Mouse (Mus musculus) mesoderm, embryonic 11.5 days (tissue): ENCODE data around the gene Chrdl2.
"Not testable (repeated sequence)": the region's sequence is repeated elsewhere in the genome, so short reads cannot be mapped to it uniquely, and the experiment has no call there.

Experiments
- DNase-seq: peaks from one replicate; pipeline ENCODE4 v3.0.0-alpha.2; 2012; ENCODE audit warnings: low read depth, low spot score

Gene Chrdl2

GRCm38 (mm10) chr7:100034815-100035463 lies 29.0 kb downstream of the Chrdl2 start:
- no peak for DNase-seq

GRCm38 (mm10) chr7:100036050-100036449 lies 30.1 kb downstream of the Chrdl2 start:
- DNase-seq: no peak

GRCm38 (mm10) chr7:100036495-100036894 lies 30.5 kb downstream of the Chrdl2 start:
- DNase-seq: no peak

- DNase-seq: peak; percentile 43
Observed at GRCm38 (mm10) chr7:100042120-100042519, 36.1 kb downstream of the Chrdl2 start.

GRCm38 (mm10) chr7:100043096-100043495 lies 37.1 kb downstream of the Chrdl2 start:
- DNase-seq: no peak

- no peak for DNase-seq
Observed at GRCm38 (mm10) chr7:100043605-100044031, 37.6 kb downstream of the Chrdl2 start.

- no peak for DNase-seq
Observed at GRCm38 (mm10) chr7:100046486-100046885, 40.5 kb downstream of the Chrdl2 start.

GRCm38 (mm10) chr7:100051904-100052303 lies 45.9 kb downstream of the Chrdl2 start:
- no peak for DNase-seq

GRCm38 (mm10) chr7:100052991-100053390 lies 47.0 kb downstream of the Chrdl2 start:
- not testable (repeated sequence) for DNase-seq

- no peak for DNase-seq
Observed at GRCm38 (mm10) chr7:100073959-100074358, 68.0 kb downstream of the Chrdl2 start.

- DNase-seq: no peak
Observed at GRCm38 (mm10) chr7:100076296-100076695, 70.3 kb downstream of the Chrdl2 start.

GRCm38 (mm10) chr7:100077071-100077470 lies 71.1 kb downstream of the Chrdl2 start:
- no peak for DNase-seq

- no peak for DNase-seq
Observed at GRCm38 (mm10) chr7:100080087-100080781, 74.3 kb downstream of the Chrdl2 start.

- DNase-seq: no peak
Observed at GRCm38 (mm10) chr7:100082836-100083235, 76.9 kb downstream of the Chrdl2 start.

- no peak for DNase-seq
Observed at GRCm38 (mm10) chr7:100083812-100084211, 77.8 kb downstream of the Chrdl2 start.
